Mouse (Mus musculus) v-Abl transformed pro-B cells (cell line): ENCODE measurements around the gene Arl5c.

Experiments used
- in situ Hi-C, 2 experiments: fragments of 400-800 bp; cut with MboI; formaldehyde crosslinking; loops; one replicate each; pipeline ENCODE4 v1.15.1; 2025; ENCODE audit not compliant: unreplicated experiment in 2 of 2

Arl5c gene

GRCm38 (mm10) chr11:98021118-98021517, 25.1 kb upstream of the Arl5c start:
- in situ Hi-C loops, result loop anchor here (5.0 to 10.0 kb wide), 2 partner anchors 34 to 86 kb away; partner anchors contain the start of gene Plxdc1 (in 1 of the 2)

- in situ Hi-C loops, result loop anchor here (5.0 to 10.0 kb wide), 2 partner anchors 33 to 86 kb away; partner anchors contain the start of gene Plxdc1 (in 1 of the 2)
Measured at GRCm38 (mm10) chr11:98020710-98021109, 24.7 kb upstream of the Arl5c start.

- in situ Hi-C loops, result loop anchor here (5.0 to 10.0 kb wide), 2 partner anchors 33 to 85 kb away; partner anchors contain the start of gene Plxdc1 (in 1 of the 2)
Measured at GRCm38 (mm10) chr11:98019883-98020610, 24.1 kb upstream of the Arl5c start.

DNA sequence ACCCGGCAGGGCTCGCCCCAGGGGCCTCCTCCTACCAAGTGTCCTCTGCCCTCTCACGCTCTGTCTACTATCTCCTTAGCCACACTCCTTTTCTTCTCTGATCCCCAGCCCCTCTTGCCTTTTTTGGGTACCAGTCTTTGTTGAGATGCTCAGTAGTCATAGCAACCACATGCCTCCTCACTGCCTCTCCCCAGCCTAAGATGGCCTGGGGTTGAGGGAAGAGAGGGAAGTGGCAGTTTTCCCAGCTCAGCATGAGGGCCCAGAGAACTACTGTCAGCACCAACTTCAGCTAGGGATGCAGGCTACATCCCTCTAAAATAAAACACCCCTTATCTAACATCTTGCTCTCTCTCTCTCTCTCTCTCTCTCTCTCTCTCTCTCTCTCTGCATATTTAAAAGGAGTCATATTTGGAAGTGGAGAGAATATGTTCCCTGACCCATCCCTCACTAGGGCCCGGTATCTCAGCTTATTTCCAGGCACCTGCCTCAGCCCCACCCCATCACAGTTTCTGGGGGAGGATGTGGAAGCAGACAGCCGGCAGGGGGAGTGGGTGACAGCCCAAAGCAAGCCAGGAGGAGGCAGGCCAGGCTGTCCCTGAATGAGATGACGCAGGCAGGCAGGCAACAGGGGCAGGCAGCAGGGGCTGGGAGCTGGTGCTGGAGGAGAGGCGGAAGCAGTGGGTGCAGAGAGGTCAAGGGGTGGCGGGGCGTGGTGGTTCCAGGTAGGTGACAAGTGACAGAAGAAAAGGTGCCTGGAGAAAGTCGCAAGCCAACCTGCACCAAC, 23.1 kb upstream of the Arl5c start:
- in situ Hi-C loops, result no loop called here

- in situ Hi-C loops, result no loop called here
Measured at GRCm38 (mm10) chr11:98018222-98018621, 22.2 kb upstream of the Arl5c start.

DNA sequence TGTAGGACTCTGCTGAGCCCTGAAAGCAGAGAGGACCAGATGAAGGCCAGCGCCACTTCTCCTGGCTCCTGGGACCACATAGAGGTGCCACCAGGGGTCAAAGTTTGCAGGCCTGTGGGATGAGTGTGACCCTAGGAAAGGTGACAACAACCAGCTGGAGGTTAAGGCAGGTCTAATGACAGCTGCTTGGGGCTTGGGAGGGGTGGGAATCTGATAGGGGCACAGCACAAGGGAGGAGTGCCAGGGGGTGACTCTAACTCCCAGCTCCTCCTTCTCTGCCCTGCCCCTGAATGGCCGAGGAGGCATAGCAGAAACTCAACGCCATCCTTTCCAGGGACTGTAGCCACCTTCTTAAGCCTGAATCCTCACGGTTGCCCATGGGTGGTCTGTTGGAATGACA, 20.8 kb upstream of the Arl5c start:
- in situ Hi-C loops, result no loop called here

DNA sequence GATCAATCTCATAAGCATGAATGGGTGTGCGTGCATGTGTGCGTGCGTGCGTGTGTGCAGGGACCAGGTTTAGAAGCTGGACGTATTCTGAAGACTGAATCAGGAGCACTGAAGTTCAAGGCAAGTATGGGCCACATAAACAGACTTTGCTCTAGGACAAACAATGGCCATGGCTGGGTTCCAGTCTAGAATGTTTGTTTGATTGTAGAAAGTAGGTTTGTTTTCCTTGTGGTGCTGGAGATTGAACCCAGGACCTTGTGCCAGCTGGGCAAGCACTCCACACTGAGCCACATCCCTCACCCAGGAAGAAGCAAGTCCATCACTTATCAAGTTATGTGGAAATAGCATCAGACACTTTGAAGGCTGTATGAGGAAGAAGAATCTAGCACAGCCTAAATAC, 20.2 kb upstream of the Arl5c start:
- in situ Hi-C loops, result no loop called here

- in situ Hi-C loops, result no loop called here
Measured at GRCm38 (mm10) chr11:98012831-98013230, 16.9 kb upstream of the Arl5c start.

DNA sequence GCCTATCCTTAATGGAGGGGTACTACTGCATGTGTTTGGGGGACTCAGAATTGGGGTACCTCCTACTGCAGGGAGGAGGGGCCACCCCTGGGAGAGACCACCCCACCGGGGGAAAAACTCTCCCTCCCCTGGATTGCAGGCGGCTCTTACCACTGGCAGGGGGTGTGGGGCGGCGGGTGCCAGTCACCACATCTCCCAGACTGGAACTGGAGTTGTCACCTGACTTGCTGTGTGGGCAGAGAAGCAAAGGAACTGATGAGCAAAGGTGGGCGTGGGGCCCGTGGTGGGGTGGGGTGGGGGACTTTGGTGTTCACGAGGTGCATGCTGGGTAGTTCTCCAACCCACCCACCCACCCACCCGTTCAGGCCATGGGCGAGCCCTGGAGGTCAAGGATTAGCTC, 15.7 kb upstream of the Arl5c start:
- in situ Hi-C loops, result no loop called here

GRCm38 (mm10) chr11:98008087-98008486, 12.1 kb upstream of the Arl5c start:
- in situ Hi-C loops, result no loop called here

DNA sequence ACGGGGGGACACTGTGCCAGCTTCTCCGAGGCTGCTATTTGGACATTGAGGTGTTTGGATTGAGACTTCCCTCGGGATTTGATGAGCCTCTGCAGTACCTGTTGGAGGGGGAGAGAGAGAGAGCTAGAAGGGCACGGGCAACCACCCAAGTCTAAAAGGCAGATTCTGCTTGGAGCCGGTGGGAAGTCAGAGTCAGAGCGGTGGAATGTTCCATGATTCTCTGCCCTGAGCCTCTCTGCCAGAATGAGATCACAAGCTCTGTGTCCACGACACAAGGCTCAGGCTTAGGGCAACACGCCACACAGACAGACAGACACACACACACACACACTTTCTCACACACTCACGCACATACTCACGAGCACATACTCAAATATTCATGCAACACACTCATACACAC, 9.7 kb upstream of the Arl5c start:
- in situ Hi-C loops, result no loop called here

- in situ Hi-C loops, result no loop called here
Measured at GRCm38 (mm10) chr11:98005076-98005475, 9.1 kb upstream of the Arl5c start.

DNA sequence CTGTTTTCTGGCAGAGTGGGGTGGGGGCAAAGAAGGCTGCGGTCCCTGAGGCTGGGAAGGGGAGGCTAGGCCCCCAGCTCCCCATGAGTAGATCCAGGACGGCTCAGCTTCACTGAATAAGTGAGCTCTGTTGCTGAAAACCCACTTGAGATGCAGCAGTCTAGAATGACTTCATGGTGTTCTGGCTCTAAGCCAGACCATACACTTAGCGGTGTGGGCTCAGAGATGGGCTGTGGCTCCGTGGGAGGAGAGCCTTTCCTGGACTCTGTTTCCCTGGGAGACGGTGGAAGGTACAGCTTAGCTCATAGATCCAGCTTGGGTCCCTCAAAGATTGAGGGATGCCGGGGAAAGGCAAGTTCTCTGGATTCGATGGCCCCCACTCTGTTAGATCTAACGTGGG, 8.2 kb upstream of the Arl5c start:
- in situ Hi-C loops, result no loop called here

GRCm38 (mm10) chr11:98003171-98003671, 7.2 kb upstream of the Arl5c start:
- in situ Hi-C loops, result no loop called here

DNA sequence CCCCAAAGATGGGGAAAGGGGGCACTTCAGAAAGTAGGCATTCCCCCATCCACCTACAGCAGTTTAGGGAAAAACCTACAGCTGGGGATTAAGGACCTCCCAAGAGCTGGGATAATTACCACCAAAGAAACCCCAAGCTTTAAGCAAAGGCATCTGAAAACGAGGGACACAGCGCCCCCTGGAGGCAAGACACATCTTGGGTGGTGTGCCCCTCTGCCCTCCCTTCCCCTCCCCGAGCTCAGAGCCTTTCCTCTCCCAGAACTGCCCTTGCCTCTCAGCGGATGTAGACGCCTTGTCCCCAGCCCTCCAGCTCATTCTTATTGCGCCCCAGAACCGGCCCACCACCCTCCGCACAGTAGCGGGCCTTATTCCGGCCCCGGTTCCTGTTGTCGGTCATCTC, 6.6 kb upstream of the Arl5c start:
- in situ Hi-C loops, result no loop called here

- in situ Hi-C loops, result no loop called here
Measured at GRCm38 (mm10) chr11:98001986-98002385, 6.0 kb upstream of the Arl5c start.

DNA sequence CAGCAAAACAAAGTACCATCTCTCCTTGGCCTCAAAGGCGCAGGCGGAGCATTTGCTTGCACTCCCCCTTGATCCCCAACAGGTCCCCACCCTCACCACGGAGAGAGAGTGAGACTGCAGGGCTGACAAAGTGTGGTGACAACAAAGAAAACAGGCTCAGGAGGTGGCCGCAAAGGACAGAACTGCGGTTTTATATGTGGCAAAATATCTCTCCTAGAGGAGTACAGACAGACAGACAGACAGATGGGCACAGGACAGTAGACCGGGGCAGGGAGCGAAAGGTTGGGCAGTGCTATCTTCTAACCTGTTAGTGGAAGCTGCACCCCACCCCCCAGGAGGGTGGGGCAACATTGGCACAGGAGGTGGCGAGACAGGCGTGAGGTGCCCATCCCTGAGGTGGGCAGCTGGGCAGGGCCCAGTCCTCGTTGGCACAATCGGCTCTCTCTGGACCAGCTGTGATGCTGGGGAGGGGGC, 5.4 kb upstream of the Arl5c start:
- in situ Hi-C loops, result no loop called here

GRCm38 (mm10) chr11:98000378-98001140, 4.6 kb upstream of the Arl5c start:
- in situ Hi-C loops, result no loop called here

DNA sequence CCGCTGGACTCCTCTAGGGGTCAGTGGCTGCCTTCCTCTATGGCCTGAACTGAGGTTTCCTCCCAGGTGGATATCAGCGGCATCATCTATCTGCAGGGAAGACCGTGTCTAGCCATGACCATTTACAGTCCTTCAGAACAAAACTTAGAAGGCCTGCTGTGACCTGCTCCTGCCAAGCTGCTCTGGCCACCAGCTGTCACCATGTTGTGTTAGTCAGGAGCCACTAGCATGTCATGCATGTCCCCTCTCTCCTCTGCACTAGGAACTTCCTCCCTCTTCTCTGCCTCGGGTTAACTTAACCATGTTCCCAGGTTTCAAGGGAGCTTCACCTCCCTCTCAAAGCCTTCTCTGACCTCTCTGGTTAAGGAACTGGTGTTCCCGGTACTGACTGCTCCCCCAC, 3.8 kb upstream of the Arl5c start:
- in situ Hi-C loops, result loop anchor here in 1 of 2 experiments (10.0 kb wide), 1 partner anchor 745 kb away; the partner anchor contains the start of gene Thra

DNA sequence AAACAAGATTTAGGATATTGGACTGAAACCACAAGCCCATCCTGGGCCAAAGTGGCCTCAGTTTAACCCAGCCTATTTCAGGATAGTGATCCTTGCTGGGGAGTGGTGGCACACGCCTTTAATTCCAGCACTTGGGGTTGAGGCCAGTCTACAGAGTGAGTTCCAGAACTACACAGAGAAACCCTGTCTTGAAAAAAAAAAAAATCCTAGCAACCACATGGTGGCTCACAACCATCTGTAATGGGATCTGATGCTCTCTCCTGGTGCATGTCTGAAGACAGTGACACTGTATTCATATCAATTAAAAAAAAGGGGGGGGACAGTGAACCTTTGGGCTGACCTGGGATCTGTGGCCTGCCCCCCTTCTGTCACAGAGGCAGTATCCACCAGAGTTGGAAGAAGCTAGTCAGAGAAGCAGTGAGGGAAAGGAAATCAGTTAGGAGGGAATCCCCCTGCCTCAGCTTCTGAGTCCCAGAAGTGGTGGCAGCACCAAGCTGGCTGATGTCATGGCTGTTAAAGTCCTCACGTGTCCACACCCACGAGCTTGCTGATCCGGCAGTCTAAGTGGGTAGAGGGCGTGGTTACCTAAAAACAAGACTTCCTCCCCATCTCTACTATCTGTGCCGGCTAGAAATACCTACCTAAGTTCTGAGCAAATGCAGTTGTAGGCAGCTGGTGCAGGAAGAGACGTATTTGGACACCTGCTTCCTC, 3.1 kb upstream of the Arl5c start:
- in situ Hi-C loops, result loop anchor here in 1 of 2 experiments (10.0 kb wide), 1 partner anchor 746 kb away; the partner anchor contains the start of gene Thra
